Mouse (Mus musculus): ENCODE data around the gene Nbas. TPM values are rescaled to one million over a fixed set of nuclear protein-coding genes. Genes with fewer than 3 reads are reported as not detected.

The Nbas gene
- polyA plus RNA-seq, 1 experiment from 2014 or later: 14.0 TPM

DNA sequence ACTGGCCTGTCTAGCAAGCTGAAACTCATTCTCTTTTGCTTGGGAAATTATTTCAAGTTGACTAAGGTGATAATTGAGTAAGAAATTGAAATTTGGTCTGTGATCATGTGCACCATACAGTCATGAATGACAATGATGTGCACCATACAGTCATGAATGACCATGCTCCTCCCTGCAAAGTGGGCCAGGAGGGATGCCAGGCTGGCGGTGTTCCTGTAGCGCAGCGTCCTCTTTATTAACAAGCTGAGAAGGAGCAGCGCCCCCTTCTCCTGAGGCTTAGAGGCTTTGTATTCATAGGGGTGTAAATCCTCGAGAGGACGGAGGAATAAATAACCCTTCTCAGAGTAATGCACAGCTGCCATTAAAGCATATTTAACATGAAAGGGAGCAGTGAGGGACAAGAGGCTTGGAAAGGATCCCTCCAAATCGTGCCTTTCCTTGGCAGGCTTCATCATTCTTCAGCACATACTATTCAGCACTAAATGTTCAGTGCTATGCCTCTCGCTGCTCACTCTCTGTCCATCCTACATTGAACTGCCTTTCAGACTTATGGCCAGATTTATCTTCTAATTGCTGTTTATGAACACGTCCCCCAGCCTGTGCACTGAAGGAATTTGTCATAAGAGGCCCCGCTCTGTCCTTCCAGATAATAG lies 230.4 kb downstream of the Nbas start:
- no peak overlapping the region for H3K27ac ChIP-seq
- H3K4me1 ChIP-seq (replicated peaks): no peaks in the 10 kb centered on the region
- DNase-seq (ENCODE audit: low spot score): no peak
- WGBS: 86% methylated on average over 10 of the region's 10 CpGs
- no peaks in the 10 kb centered on the region for H3K27me3 ChIP-seq (ENCODE audit: insufficient read depth, poor library complexity, severe bottlenecking)
- H3K9me3 ChIP-seq: no peaks in the 10 kb centered on the region
- H3K36me3 ChIP-seq: no peaks in the 10 kb centered on the region
- no peak overlapping the region for H3K4me3 ChIP-seq

DNA sequence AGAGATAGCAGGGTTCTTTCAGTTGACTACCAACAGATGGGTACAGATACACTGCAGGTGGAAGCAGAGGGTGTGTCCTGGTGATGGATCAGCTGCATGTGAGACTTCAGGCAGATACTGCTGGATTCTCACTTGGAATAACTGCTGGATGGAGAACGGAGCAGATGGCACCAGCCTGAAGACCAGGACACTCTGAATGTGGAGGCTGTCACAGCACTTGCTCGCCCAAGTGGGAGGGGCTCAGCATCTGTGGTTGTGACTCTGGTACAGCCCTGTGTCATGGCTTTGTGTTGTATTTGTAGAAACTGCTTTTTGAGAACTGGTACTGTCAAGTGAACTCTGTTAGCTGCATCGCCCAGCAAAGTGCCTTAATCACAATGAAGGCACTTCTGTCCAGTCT lies 231.3 kb downstream of the Nbas start:
- 88% methylated on average over 3 of the region's 3 CpGs for WGBS
- Histone ChIP-seq H3K4me3 (no peak overlapping the region), H3K36me3 (no peaks in the 10 kb centered on the region), H3K4me1 (replicated peaks) (no peaks in the 10 kb centered on the region), H3K27ac (no peak overlapping the region), H3K27me3 (ENCODE audit: insufficient read depth, poor library complexity, severe bottlenecking) (no peaks in the 10 kb centered on the region), H3K9me3 (no peaks in the 10 kb centered on the region)
- no peak for DNase-seq (ENCODE audit: low spot score)

DNA sequence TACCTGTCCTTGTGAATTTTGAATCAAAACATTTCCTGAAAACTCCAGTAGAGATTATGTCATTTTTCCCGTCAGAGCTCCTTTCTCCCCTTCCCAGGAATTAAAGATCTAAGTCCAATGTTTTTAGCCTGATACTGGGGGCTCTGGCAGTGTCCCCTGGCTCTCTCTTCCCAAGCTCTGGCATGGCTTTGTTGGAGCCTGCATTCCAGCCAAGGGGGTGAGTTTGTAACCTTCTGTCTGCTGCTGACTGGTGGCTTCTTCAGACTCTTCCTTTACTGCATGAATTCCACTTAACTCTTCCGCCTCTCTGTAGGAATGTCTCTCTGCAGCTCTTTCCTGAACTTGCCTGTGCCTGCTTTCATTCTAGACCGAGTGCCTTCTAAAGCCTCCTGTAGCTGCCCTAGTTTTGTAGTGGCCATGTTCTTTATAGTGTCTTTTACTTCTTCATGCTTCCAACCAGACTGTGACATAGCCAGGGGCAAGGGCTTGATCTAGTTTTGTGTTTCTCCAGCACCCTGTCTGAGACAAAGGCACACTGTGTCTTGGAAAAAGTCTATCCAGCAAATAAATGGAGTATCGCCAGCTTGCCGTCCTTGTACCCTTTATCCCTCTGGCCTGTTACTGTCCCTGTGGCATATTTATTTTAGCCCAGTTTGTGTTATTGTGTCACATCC lies 236.0 kb downstream of the Nbas start:
- no peaks in the 10 kb centered on the region for H3K4me1 ChIP-seq (replicated peaks)
- H3K36me3 ChIP-seq: no peaks in the 10 kb centered on the region
- H3K9me3 ChIP-seq: no peaks in the 10 kb centered on the region
- H3K27me3 ChIP-seq (ENCODE audit: insufficient read depth, poor library complexity, severe bottlenecking): no peaks in the 10 kb centered on the region
- no peak overlapping the region for H3K4me3 ChIP-seq
- no peak for DNase-seq (ENCODE audit: low spot score)
- no peak overlapping the region for H3K27ac ChIP-seq
- 80% methylated on average over 5 of the region's 5 CpGs for WGBS

DNA sequence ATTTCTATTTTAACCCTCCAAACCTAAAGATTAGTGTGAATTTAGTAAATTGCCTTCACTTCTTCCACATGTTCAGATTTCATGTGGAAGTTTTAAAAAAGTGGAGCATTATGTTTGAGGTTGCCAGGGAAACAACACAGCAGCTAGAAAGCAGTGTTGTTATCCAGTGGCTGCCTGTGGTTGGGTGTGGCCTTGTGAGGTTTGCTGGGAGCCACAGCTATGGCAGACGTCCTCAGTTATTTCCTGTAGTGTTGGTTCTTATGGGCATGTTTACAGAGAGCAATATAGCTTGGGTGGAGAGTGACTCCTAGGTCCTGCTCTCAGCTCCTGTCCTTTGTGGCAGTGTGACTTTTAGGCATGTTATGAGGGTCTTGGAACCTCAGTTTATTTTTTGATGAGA lies 249.1 kb downstream of the Nbas start:
- no peak overlapping the region for H3K4me3 ChIP-seq
- H3K27ac ChIP-seq: no peak overlapping the region
- no peaks in the 10 kb centered on the region for H3K9me3 ChIP-seq
- no peak for DNase-seq (ENCODE audit: low spot score)
- H3K27me3 ChIP-seq (ENCODE audit: insufficient read depth, poor library complexity, severe bottlenecking): no peaks in the 10 kb centered on the region
- H3K36me3 ChIP-seq: peaks cover 40% of the 10 kb centered on the region
- WGBS: 39% methylated on average over 1 of the region's 1 CpGs
- H3K4me1 ChIP-seq (replicated peaks): no peaks in the 10 kb centered on the region

DNA sequence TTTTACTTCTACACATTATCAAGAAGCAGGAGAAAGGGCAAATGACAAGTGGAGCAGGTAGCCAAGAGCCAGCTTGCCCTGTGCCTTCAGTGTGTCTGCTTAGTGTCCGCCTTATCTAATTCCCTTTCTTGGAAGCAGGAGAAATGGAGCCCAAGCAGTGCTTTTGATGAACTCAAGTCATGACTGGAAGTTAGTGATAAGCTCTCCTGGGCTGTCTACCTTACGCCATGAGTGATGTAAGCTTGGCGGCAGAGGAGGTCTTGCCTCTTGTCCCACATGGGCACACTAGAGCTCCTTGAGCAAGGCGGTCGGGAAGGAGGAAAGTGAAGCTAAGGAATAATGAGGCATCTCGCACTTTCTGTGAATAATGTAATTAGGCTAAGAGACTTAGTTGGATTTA lies 250.5 kb downstream of the Nbas start:
- no peaks in the 10 kb centered on the region for H3K27me3 ChIP-seq (ENCODE audit: insufficient read depth, poor library complexity, severe bottlenecking)
- DNase-seq (ENCODE audit: low spot score): no peak
- no peak overlapping the region for H3K4me3 ChIP-seq
- H3K36me3 ChIP-seq: peaks cover 35% of the 10 kb centered on the region
- H3K9me3 ChIP-seq: no peaks in the 10 kb centered on the region
- 91% methylated on average over 6 of the region's 6 CpGs for WGBS
- no peaks in the 10 kb centered on the region for H3K4me1 ChIP-seq (replicated peaks)
- H3K27ac ChIP-seq: no peak overlapping the region

DNA sequence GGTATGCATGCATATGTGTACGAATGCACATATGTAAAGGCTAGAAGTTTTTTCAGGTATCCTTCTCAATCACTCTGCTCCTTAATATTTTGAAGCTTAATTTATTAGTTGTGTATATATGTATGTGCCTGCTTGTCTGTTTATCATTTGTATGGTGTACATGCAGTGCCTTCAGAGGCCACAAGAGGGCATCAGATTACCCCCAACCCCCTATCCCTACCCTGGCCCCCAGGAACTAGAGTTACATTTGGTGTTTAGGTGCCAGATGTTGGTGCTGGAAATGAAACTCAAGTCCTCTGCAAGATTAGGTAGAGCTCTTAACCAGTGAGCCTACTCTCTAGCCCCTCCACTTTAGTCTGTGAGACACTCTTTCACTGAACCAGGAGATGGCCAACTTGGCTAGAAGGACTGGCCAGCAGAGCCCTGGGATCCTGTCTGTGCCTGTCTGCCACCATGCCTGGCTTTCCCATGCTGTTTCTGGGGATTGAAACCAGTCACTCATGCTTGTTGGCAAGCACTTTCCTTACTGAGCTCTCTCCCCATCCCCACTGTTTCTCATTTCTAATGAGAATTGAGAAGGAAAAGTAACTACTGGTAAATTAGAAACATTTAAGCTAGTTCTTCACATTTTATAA lies 263.9 kb downstream of the Nbas start:
- DNase-seq (ENCODE audit: low spot score): peak; percentile 6
- H3K4me1 ChIP-seq (replicated peaks): no peaks in the 10 kb centered on the region
- no peaks in the 10 kb centered on the region for H3K9me3 ChIP-seq
- WGBS: 71% methylated on average over 1 of the region's 1 CpGs
- H3K27ac ChIP-seq: no peak overlapping the region
- no peaks in the 10 kb centered on the region for H3K27me3 ChIP-seq (ENCODE audit: insufficient read depth, poor library complexity, severe bottlenecking)
- H3K4me3 ChIP-seq: no peak overlapping the region
- peaks cover 11% of the 10 kb centered on the region; the same call in 1 of the 2 replicates for H3K36me3 ChIP-seq

DNA sequence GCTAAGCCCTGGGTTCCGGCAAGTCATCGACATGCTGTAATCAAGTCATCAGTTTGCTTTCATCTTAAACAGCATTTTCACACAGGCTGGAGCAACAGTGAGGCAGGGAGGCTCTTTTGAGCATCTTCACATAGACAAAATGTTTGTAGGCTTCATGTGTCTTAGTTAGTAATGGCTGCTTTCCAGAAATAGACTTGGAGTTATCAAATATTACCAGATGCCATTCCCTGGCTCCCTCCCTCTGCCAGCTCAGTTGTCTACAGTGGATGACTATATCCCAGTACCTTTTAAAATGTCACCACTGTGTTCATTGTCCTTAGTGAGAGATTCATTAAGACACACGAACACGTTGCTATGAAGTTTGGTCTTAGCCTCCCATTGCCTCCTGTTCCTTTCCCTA lies 270.2 kb downstream of the Nbas start:
- no peak overlapping the region for H3K4me3 ChIP-seq
- H3K4me1 ChIP-seq (replicated peaks): 0 out of 2 replicates have a peak, but pooled peaks cover 3% of the 10 kb centered on the region
- WGBS: 91% methylated on average over 4 of the region's 4 CpGs
- H3K9me3 ChIP-seq: no peaks in the 10 kb centered on the region
- no peaks in the 10 kb centered on the region for H3K27me3 ChIP-seq (ENCODE audit: insufficient read depth, poor library complexity, severe bottlenecking)
- H3K36me3 ChIP-seq: peaks cover 11% of the 10 kb centered on the region; the same call in 1 of the 2 replicates
- no peak for DNase-seq (ENCODE audit: low spot score)
- no peak overlapping the region for H3K27ac ChIP-seq

DNA sequence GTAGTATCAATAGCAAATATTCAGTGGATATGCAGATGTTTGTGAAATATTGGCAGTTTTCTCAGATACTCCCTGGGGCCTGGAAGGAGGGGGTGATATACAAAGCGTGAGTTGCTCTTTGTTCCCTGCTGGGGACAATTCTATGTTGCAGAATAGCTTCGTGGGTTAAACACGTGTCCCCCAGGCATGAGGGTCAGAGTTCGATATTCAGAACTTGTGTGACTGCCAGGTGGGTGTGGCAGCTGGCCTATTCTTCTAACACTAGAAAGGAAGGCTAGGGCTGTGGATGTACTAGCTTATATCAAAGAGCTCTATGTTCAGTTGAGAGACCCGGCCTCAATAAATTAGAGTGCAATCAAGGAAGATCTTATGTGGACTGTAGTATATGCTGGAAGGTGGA lies 274.9 kb downstream of the Nbas start:
- H3K9me3 ChIP-seq: no peaks in the 10 kb centered on the region

DNA sequence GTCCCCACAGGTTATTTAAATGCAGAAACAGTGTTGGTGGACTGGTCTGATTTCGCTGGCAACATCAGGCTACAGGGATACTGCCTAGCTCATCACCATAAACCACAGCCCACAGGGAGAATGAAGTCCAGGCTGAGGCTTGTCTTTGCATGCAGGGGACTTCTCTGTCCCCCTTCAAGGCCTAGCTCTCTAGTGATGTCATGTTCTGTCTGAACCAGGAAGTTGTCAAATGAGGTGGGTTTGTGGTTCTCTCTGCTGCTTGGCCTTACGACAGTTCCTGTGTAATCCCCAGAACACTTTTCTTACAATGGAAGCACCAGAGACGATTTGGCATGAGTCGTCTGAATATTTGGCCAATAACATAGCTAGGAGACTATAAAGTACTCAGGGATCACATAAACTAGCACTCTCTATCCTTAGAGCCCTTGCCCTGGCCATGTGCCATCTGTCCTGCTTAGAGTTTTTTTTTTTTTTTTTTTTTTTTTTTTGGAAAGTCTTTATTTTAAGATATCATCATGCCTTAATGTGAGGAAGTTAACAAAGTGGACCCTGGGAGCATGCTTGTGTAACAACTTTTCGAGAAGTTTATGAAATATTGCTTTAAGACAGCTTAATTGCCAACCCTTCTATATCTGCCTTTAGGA lies 294.8 kb downstream of the Nbas start:
- 90% methylated on average over 5 of the region's 5 CpGs for WGBS
- Histone ChIP-seq H3K27ac (no peak overlapping the region), H3K27me3 (ENCODE audit: insufficient read depth, poor library complexity, severe bottlenecking) (no peaks in the 10 kb centered on the region), H3K9me3 (no peaks in the 10 kb centered on the region), H3K4me1 (replicated peaks) (no peaks in the 10 kb centered on the region), H3K36me3 (0 out of 2 replicates have a peak, but pooled peaks cover 4% of the 10 kb centered on the region), H3K4me3 (no peak overlapping the region)
- no peak for DNase-seq (ENCODE audit: low spot score)

More for the DNA sequence above, 274.9 kb downstream of the Nbas start:
- Histone ChIP-seq H3K4me1 (replicated peaks) (0 out of 2 replicates have a peak, but pooled peaks cover 3% of the 10 kb centered on the region), H3K36me3 (no peaks in the 10 kb centered on the region; the same call in 1 of the 2 replicates), H3K27ac (no peak overlapping the region), H3K4me3 (no peak overlapping the region), H3K27me3 (ENCODE audit: insufficient read depth, poor library complexity, severe bottlenecking) (no peaks in the 10 kb centered on the region)
- DNase-seq (ENCODE audit: low spot score): no peak
- WGBS: 56% methylated on average over 5 of the region's 5 CpGs

DNA sequence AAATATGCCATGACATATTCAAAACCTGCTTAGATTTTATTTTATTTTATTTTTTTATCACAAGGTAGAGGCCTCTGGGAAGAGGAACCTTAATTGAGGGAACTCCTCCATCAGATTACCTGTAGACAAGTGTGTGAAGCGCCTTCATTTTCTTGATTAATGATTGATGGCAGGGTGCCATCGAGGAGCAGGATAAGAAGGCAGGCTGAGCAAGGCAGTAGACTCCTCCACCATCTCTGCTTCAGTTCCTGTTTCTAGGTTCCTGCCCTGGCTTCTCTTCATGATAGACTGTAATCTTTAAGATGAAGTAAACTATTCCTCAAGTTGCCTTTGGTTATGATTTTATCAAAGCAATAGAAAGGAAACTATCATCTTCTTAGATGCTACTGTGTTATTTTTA lies 295.4 kb downstream of the Nbas start:
- 93% methylated on average over 2 of the region's 2 CpGs for WGBS
- Histone ChIP-seq H3K4me3 (no peak overlapping the region), H3K4me1 (replicated peaks) (no peaks in the 10 kb centered on the region), H3K9me3 (no peaks in the 10 kb centered on the region), H3K27ac (no peak overlapping the region), H3K36me3 (0 out of 2 replicates have a peak, but pooled peaks cover 4% of the 10 kb centered on the region), H3K27me3 (ENCODE audit: insufficient read depth, poor library complexity, severe bottlenecking) (no peaks in the 10 kb centered on the region)
- DNase-seq (ENCODE audit: low spot score): no peak

DNA sequence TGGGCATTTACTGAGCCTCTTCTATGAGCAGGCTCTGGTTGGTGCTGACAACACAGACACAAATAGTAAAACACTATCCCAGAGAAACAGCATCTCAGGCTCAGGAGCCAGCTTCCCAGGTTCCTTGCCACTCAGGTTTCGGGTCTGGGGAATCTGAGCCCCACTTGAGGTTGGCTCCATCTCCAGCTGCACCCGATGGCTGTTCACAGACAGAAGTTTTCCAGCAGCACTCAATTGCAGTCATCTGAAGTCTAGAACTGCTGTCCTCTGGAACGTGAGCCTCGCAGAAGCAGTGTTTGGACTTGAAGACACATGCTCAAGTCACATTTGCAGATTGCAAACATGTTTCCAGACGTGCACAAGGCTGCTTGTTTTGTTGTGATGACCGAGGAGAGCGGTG lies 297.5 kb downstream of the Nbas start:
- 91% methylated on average over 7 of the region's 7 CpGs for WGBS

DNA sequence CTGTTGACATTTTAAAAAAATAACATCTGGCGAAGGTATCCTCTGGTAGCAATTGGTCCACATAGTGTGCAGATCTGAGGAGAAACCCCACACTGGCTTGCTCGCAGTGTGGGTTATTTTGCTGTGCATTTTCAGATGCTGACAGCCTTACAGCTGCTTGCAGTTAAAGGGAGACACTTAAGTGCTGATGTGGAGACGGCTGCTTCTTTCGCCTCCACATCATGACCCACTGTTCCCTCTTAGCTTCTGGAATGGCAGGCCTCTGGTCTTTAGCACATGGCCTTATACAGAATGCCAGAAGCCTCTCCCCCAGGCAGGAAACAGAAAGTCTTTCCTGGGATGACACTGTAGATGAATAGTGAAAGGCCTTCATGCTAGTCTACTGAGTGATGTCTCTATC lies 306.2 kb downstream of the Nbas start:
- no peaks in the 10 kb centered on the region for H3K9me3 ChIP-seq
- peaks cover 12% of the 10 kb centered on the region for H3K4me1 ChIP-seq (replicated peaks)
- H3K27me3 ChIP-seq (ENCODE audit: insufficient read depth, poor library complexity, severe bottlenecking): no peaks in the 10 kb centered on the region
- no peaks in the 10 kb centered on the region for H3K36me3 ChIP-seq
- no peak overlapping the region for H3K4me3 ChIP-seq
- no peak overlapping the region for H3K27ac ChIP-seq
- no peak for DNase-seq (ENCODE audit: low spot score)
- WGBS: 88% methylated on average over 4 of the region's 4 CpGs

More for the DNA sequence above, 297.5 kb downstream of the Nbas start:
- H3K4me3 ChIP-seq: no peak overlapping the region
- H3K27ac ChIP-seq: no peak overlapping the region
- no peaks in the 10 kb centered on the region for H3K4me1 ChIP-seq (replicated peaks)
- 0 out of 2 replicates have a peak, but pooled peaks cover 4% of the 10 kb centered on the region for H3K36me3 ChIP-seq
- DNase-seq (ENCODE audit: low spot score): no peak
- H3K27me3 ChIP-seq (ENCODE audit: insufficient read depth, poor library complexity, severe bottlenecking): no peaks in the 10 kb centered on the region
- H3K9me3 ChIP-seq: no peaks in the 10 kb centered on the region

Measured in hindbrain, embryonic 10.5 days (tissue).